Mouse (Mus musculus): ENCODE measurements around the gene Gm9758.
"Not testable (repeated sequence)": the region's sequence is repeated elsewhere in the genome, so short reads cannot be mapped to it uniquely, and the experiment has no call there.

Gm9758 gene

DNA sequence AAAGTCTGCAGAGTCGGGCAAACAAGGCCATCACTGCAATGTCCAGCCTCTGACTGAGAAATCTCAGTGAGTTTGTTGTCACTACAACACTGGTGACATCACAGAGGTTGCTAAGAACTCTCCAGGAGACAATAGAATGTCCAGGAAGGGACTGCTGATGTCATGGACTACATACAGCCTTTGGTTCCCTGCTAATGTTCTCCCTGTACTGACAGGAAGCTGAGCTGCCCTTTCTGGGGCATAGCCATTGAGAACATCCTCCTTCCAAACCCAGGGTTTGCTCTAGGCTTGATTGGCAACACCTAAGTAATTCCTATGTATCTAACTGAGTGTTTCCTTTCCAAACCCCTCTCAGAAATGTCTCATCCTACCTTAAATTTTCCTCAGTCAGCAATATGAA lies at the start of gene Gm9758:
Gene Gm9758 (minus strand): TSS at position 101 of the 400 bp plus-strand sequence.
- not testable (repeated sequence) for DNase-seq (ENCODE audit: low spot score)

DNA sequence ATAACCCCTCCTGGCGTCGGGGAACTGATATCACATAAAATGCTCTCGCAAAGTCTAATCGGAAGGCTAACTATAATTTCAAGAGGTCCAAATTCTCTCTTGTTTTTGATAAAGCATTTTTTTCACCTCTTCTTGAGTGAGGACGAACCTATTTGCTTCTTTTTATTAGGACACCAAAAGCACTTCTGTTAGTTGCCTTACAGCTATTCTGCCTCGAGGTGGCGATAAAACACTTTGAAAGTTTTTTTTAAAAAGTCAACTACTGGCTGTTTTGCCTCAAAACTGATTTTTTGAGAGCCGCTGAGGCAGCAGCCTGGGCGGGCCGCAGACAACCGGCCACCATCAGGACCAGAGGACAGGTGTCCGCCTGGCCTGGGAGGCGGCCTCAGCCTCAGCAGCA lies 49.1 kb upstream of the Gm9758 start:
- not testable (repeated sequence) for DNase-seq (ENCODE audit: low spot score)

DNA sequence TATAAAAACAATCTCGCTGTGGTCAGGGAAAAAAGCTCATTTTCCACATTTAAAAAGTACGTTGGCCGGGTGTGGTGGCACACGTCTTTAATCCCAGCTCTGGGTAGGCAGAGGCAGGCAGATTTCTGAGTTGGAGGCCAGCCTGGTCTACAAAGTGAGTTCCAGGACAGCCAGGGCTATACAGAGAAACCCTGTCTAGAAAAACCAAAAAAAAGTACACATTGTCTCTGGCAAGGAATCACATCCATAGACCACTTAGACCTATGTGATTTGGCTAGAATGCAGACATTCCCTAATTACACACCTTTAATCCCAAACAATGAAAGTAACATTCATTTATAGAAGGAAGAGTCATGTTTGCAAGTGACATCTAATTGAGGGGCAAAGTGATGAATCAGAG lies 46.8 kb upstream of the Gm9758 start:
- not testable (repeated sequence) for DNase-seq (ENCODE audit: low spot score)

DNA sequence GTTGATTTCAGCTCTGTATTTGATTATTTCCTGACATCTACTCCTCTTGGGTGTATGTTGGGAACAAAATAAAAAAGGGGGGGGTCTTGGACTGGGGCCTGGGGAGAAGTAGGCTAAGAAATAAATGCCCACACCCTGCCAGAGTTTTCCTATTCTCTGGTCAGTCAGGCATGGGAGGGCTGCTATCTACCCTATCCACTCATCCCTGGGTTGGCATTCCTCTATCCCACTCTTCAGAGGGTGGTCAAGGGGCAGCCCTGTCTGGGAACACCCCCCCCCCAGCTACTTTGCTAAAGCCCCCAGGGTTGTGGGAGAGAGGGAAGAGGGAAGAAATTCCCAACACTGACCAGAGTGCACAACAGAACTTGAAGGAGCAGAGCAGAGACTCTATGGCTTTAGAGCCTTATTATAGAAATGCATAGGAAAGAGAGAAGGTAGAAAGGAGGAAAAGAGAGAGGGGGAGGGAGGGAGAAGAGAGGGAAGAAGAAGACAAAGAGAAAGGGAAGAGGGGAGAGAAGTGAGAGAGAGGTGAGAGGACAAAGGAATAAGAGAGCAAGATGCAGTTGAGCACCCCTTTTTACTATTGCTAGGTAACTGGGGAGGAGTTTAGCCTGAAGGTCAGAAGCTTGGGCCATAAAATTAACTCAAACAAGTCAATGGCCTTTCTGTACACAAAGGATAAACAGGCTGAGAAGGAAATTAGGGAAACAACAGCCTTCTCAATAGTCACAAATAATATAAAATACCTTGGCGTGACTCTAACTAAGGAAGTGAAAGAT lies 41.4 kb upstream of the Gm9758 start:
- DNase-seq (ENCODE audit: low spot score), result not testable (repeated sequence)

DNA sequence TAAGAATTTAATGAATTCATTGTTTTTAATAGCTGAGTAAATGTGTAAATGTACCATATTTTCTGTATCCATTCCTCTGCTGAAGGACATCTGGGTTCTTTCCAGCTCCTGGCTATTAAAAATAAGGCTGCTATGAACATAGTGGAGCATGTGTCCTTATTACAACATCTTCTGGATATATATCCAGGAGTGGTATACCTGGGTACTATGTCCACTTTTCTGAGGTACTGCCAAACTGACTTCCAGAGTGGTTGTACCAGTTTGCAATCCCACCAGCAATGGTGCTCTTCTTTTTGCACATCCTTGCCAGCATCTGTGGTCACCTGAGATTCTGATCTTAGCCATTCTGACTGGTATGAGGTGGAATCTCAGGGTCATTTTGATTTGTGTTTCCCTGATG lies 38.9 kb upstream of the Gm9758 start:
- not testable (repeated sequence) for DNase-seq (ENCODE audit: low spot score)

DNA sequence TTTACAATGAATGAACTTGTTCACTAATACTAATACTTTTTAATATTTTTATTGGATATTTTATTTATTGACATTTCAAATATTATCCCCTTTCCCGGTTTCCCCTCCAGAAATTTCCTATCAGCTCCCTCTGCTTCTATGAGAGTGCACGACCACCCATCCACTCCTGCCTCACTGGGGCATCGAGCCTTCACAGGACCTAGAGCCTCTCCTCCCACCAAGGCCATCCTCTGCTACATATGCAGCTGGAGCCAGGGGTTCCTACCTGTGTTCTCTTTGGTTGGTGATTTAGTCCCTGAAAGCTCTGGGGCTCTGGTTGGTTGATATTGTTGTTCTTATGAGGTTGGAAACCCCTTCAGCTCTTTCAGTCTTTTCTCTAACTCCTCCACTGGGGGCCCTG lies 38.0 kb upstream of the Gm9758 start:
- not testable (repeated sequence) for DNase-seq (ENCODE audit: low spot score)

DNA sequence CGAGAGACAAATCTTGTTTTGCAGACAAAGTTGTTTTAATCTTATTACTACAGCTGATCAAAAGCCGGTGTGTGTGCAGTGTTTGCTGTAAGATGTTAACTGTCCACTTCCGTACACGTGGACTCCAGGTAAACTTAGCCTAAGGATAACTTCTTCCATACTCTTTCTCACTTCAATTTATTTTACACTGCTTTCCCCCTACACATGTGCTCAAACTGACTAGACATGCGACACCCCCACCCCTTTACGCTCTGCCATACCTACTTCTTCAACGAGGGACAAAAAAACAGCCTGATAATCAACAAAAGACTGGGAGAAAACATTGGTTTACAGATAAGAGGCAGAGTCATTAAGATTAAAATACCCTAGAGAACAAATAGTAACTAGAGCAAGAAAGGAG lies 37.1 kb upstream of the Gm9758 start:
- DNase-seq (ENCODE audit: low spot score), result not testable (repeated sequence)

DNA sequence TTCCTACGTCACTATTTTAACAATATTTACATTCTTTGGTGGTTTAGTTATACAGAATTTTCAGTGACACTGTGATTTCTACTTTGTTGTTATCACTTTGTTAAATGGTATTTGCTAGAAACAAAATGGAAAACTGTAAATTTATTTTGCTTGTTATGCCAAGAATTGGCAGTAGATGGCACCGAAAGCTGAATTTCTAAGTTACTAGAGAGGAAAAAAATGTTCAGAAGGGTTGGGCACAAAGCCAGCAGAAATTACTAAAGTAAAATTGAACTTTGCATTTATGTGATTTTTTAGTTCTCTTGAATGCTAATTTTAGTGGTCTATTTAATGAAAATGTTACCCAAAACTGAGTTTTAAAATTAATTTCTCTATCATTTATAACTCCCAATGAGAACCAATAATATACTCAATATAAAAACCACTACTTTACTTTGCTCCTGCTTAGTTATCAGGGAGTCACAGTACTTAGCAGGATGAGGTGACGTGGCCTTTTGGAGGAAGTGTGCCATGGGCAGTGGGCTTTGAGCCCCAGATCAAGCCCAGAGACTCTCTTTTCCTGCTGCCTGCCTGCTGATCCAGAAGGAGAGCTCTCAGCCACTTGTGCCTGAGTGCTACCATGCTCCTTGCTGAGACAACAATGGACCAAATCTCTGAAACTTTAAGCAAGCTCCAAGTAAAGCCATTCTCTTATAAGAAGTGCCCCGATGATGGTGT lies 32.9 kb upstream of the Gm9758 start:
- not testable (repeated sequence) for DNase-seq (ENCODE audit: low spot score)

DNA sequence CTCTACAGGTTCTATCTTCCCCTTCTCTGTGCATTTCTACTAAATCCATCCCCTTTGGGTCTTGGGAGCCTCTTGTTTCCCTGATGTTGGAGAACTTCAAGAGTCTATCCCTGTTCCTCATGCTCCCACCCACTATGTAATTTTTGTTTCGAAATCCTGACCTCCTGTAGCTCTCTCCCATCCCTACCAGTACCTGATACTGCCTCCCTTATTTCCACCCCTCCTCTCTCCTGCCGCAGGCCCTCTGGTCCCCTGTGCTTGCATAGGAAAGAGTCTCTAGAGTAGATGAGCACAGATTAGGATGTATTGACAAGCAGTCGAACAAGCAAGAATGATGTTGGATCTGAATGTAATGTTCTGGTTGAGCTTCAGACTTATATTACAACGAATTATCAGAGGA lies 30.8 kb upstream of the Gm9758 start:
- not testable (repeated sequence) for DNase-seq (ENCODE audit: low spot score)

DNA sequence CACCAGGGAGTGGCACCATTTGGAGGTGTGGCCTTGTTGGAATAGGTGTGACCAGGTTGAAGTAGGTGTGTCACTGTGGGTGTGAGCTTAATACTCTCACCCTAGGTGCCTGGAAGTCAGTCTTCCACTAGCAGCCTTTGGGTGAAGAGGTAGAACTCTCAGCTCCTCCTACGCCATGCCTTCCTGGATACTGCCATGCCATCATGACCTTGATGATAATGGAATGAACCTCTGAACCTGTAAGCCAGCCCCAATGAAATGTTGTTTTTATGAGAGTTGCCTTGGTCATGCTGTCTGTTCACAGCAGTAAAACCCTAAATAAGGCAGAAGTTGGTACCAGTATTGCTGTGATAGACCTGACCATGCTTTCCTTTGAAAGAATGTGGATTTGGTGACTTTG lies 26.3 kb upstream of the Gm9758 start:
- not testable (repeated sequence) for DNase-seq (ENCODE audit: low spot score)

DNA sequence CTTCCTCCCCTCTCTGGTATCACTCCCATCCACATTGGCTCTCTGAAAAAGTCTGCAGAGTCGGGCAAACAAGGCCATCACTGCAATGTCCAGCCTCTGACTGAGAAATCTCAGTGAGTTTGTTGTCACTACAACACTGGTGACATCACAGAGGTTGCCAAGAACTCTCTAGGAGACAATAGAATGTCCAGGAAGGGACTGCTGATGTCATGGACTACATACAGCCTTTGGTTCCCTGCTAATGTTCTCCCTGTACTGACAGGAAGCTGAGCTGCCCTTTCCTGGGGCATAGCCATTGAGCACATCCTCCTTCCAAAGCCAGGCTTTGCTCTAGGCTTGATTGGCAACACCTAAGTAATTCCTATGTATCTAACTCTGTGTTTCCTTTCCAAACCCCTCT lies 23.6 kb upstream of the Gm9758 start, which contains the start of gene Speer4e:
Gene Speer4e (minus strand): TSS at position 101 of the 400 bp plus-strand sequence.
- DNase-seq (ENCODE audit: low spot score), result not testable (repeated sequence)

DNA sequence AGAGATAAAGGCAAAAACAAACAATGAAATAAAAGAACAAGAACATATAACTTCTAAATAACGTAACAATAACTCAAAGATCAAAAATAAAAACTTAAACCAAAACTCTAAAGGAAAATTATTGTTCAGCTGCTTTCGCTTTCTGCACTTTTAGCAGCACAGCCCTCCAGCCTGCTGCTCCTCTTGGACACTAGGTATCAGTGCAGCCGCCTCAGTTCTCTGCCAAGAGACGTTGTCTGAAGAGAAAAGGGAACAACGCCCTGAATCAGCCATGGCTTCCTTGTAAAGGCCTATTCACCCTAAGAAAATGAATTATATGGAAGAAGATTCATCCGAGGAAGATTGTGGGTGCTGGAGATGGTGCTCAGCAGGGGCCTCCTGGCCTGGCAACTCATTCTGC lies 19.0 kb upstream of the Gm9758 start:
- DNase-seq (ENCODE audit: low spot score), result not testable (repeated sequence)

DNA sequence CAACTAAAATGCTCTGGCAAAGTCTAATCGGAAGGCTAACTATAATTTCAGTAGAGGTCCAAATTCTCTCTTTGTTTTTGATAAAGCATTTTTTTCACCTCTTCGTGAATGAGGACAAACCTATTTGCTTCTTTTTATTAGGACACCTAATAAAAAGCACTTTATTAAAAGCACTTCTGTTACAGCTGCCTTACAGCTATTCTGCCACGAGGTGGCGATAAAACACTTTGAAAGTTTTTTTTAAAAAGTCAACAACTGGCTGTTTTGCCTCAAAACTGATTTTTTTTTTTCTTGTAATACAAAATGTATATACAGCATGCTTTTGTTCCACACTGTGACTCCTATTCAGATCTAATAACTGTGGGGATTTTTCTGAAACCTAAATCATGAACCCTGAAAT lies 12.3 kb upstream of the Gm9758 start:
- not testable (repeated sequence) for DNase-seq (ENCODE audit: low spot score)

DNA sequence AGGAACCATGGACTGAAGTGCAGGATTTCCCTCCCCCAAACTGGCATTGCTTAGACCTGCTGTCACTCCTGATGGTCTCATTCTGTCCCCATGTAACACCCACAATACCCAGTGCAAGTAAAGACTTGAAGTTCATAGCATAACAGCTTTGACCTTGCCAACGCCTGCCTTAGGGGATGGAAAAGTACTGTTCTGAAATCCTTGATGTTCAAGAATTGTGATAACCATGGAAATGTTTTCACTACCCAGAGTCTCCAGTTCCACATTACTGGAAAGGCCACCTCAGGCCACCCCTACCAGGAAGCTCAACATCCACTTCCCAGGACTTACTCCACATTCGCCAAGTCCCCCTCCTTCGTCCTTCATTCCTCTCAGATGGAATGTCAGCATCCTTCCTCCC lies 338 bp downstream of the Gm9758 start:
- DNase-seq (ENCODE audit: low spot score), result not testable (repeated sequence)

DNA sequence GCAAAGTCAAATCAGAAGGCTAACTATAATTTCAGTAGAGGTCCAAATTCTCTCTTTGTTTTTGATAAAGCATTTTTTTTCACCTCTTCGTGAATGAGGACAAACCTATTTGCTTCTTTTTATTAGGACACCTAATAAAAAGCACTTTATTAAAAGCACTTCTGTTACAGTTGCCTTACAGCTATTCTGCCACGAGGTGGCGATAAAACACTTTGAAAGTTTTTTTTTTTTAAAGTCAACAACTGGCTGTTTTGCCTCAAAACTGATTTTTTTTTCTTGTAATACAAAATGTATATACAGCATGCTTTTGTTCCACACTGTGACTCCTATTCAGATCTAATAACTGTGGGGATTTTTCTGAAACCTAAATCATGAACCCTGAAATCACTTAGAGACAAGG lies 11.2 kb downstream of the Gm9758 start:
- DNase-seq (ENCODE audit: low spot score), result not testable (repeated sequence)

DNA sequence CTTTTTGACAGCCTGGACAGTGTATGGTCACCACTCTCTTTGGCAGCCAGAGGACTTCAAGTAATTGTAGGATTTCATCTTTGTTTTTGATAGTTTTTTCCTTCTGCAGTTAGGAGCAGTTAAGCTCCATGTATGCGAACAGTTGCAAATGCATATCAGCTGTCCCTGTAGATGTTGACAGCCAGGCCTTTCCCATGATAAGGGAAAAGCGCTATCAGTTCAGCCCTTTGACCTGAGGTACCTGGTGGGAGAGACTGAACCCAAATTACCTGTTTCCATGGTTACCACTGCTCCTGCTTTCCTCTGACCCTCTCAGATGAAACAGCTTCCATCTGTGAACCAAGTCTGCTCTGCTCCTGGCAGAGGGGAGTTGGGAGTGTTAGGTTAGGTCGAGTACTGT lies 22.5 kb downstream of the Gm9758 start:
- no peak for DNase-seq (ENCODE audit: low spot score)

DNA sequence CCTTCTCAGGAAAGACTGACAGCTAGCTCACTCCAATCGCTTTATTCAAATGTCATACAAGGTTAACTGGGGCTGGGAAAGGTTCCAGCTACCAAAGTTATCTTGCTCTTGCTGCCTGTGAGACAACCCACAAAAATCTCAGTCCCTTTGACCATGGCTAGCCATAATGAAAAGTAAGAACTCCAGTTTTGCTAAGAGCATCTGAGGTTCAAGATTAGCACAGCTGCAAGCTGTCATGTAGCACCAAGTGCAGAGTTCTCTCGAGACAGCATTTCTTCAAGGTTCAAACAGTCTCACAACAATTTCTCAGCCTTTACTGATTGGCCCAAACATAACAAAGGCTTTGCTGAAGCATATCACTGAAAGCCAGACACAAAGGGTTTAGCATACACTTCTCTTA lies 29.4 kb downstream of the Gm9758 start:
- DNase-seq (ENCODE audit: low spot score), result not testable (repeated sequence)

All from spleen, adult 12 weeks (tissue).